Mouse (Mus musculus): ENCODE data around the gene Khdrbs1. TPM values are rescaled to one million over a fixed set of nuclear protein-coding genes. Genes with fewer than 3 reads are reported as not detected.
"Not testable (repeated sequence)": the region's sequence is repeated elsewhere in the genome, so short reads cannot be mapped to it uniquely, and the experiment has no call there.

Gene Khdrbs1
- polyA plus RNA-seq, 1 experiment: 40.9 TPM

- Histone ChIP-seq H3K4me3 (ENCODE audit: extremely low read depth, insufficient read depth, insufficient read length) (0 out of 2 replicates have a peak overlapping the region, but pooled peaks have one; percentile 10), H3K27ac (ENCODE audit: insufficient read depth, low read length) (no peak overlapping the region), H3K27me3 (ENCODE audit: control insufficient read depth, insufficient read depth, low read length) (no peaks in the 10 kb centered on the region), H3K4me1 (ENCODE audit: control insufficient read depth, insufficient read depth, insufficient read length) (no peaks in the 10 kb centered on the region), H3K36me3 (ENCODE audit: control insufficient read depth, insufficient read depth, low read length) (peaks cover 8% of the 10 kb centered on the region)
- 44% methylated on average over 17 of the region's 17 CpGs for WGBS
- TF ChIP-seq CTCF (IDR thresholded peaks at IDR 0.05; ENCODE audit: extremely low read depth, insufficient read depth, insufficient read length, insufficient replicate concordance): peak; percentile 57; the same call in 1 of the 2 replicates
- TF ChIP-seq POLR2A (IDR thresholded peaks at IDR 0.05; ENCODE audit: low read depth, low read length): no peak
- DNase-seq (ENCODE audit: low read depth in 1 of 2, low spot score in 2 of 2): peak; percentile 78 to 85
Observed at GRCm38 (mm10) chr4:129701503-129702377, 40.4 kb downstream of the Khdrbs1 start.

GRCm38 (mm10) chr4:129700661-129701060, 41.4 kb downstream of the Khdrbs1 start:
- DNase-seq (ENCODE audit: low read depth in 1 of 2, low spot score in 2 of 2); H3K27ac ChIP-seq (ENCODE audit: insufficient read depth, low read length); H3K4me3 ChIP-seq (ENCODE audit: extremely low read depth, insufficient read depth, insufficient read length); H3K4me1 ChIP-seq (ENCODE audit: control insufficient read depth, insufficient read depth, insufficient read length); H3K27me3 ChIP-seq (ENCODE audit: control insufficient read depth, insufficient read depth, low read length); H3K36me3 ChIP-seq (ENCODE audit: control insufficient read depth, insufficient read depth, low read length): not testable (repeated sequence)
- WGBS: 87% methylated on average over 6 of the region's 6 CpGs

- no peaks in the 10 kb centered on the region for H3K27me3 ChIP-seq (ENCODE audit: control insufficient read depth, insufficient read depth, low read length)
- no peak overlapping the region for H3K4me3 ChIP-seq (ENCODE audit: extremely low read depth, insufficient read depth, insufficient read length)
- no peak for DNase-seq (ENCODE audit: low read depth in 1 of 2, low spot score in 2 of 2)
- TF ChIP-seq POLR2A (IDR thresholded peaks at IDR 0.05; ENCODE audit: low read depth, low read length): no peak
- TF ChIP-seq CTCF (IDR thresholded peaks at IDR 0.05; ENCODE audit: extremely low read depth, insufficient read depth, insufficient read length, insufficient replicate concordance): no peak
- H3K36me3 ChIP-seq (ENCODE audit: control insufficient read depth, insufficient read depth, low read length): peaks cover 3% of the 10 kb centered on the region; the same call in 1 of the 2 replicates
- no peaks in the 10 kb centered on the region; the same call in 1 of the 2 replicates for H3K4me1 ChIP-seq (ENCODE audit: control insufficient read depth, insufficient read depth, insufficient read length)
- 82% methylated on average over 1 of the region's 1 CpGs for WGBS
- no peak overlapping the region for H3K27ac ChIP-seq (ENCODE audit: insufficient read depth, low read length)
Observed at GRCm38 (mm10) chr4:129700216-129700615, 41.9 kb downstream of the Khdrbs1 start.

GRCm38 (mm10) chr4:129697191-129697590, 44.9 kb downstream of the Khdrbs1 start:
- no peak for DNase-seq (ENCODE audit: low read depth in 1 of 2, low spot score in 2 of 2)
- Histone ChIP-seq H3K36me3 (ENCODE audit: control insufficient read depth, insufficient read depth, low read length) (peaks cover 6% of the 10 kb centered on the region; the same call in 1 of the 2 replicates), H3K4me3 (ENCODE audit: extremely low read depth, insufficient read depth, insufficient read length) (no peak overlapping the region), H3K27ac (ENCODE audit: insufficient read depth, low read length) (no peak overlapping the region), H3K4me1 (ENCODE audit: control insufficient read depth, insufficient read depth, insufficient read length) (no peaks in the 10 kb centered on the region; the same call in 1 of the 2 replicates), H3K27me3 (ENCODE audit: control insufficient read depth, insufficient read depth, low read length) (no peaks in the 10 kb centered on the region)
- 93% methylated on average over 7 of the region's 7 CpGs for WGBS
- TF ChIP-seq CTCF (IDR thresholded peaks at IDR 0.05; ENCODE audit: extremely low read depth, insufficient read depth, insufficient read length, insufficient replicate concordance): no peak
- no peak for TF ChIP-seq POLR2A (IDR thresholded peaks at IDR 0.05; ENCODE audit: low read depth, low read length)

- WGBS: under 1% methylated on average over 45 of the region's 57 CpGs
- no peaks in the 10 kb centered on the region for H3K27me3 ChIP-seq (ENCODE audit: control insufficient read depth, insufficient read depth, low read length)
- no peaks in the 10 kb centered on the region; the same call in 1 of the 2 replicates for H3K4me1 ChIP-seq (ENCODE audit: control insufficient read depth, insufficient read depth, insufficient read length)
- peak; percentile 56 to 89 for DNase-seq (ENCODE audit: low read depth in 1 of 2, low spot score in 2 of 2)
- H3K4me3 ChIP-seq (ENCODE audit: extremely low read depth, insufficient read depth, insufficient read length): peak within 1 kb of the TSS; percentile 93
- H3K27ac ChIP-seq (ENCODE audit: insufficient read depth, low read length): peak within 1 kb of the TSS; percentile 65
- TF ChIP-seq CTCF (IDR thresholded peaks at IDR 0.05; ENCODE audit: extremely low read depth, insufficient read depth, insufficient read length, insufficient replicate concordance) (no peak), POLR2A (IDR thresholded peaks at IDR 0.05; ENCODE audit: low read depth, low read length) (no peak)
- peaks cover 12% of the 10 kb centered on the region; the same call in 1 of the 2 replicates for H3K36me3 ChIP-seq (ENCODE audit: control insufficient read depth, insufficient read depth, low read length)
Observed at GRCm38 (mm10) chr4:129696158-129696985, 45.7 kb downstream of the Khdrbs1 start, which contains the start of gene Tmem39b. Gene Tmem39b (minus strand): TSS chr4:129696838.

GRCm38 (mm10) chr4:129695815-129696157, 46.3 kb downstream of the Khdrbs1 start:
- DNase-seq (ENCODE audit: low read depth in 1 of 2, low spot score in 2 of 2): no peak
- TF ChIP-seq POLR2A (IDR thresholded peaks at IDR 0.05; ENCODE audit: low read depth, low read length): no peak
- no peak for TF ChIP-seq CTCF (IDR thresholded peaks at IDR 0.05; ENCODE audit: extremely low read depth, insufficient read depth, insufficient read length, insufficient replicate concordance)
- Histone ChIP-seq H3K4me3 (ENCODE audit: extremely low read depth, insufficient read depth, insufficient read length) (peak overlapping the region; percentile 93; the same call in 1 of the 2 replicates), H3K27ac (ENCODE audit: insufficient read depth, low read length) (peak overlapping the region; percentile 51; the same call in 1 of the 2 replicates), H3K4me1 (ENCODE audit: control insufficient read depth, insufficient read depth, insufficient read length) (no peaks in the 10 kb centered on the region; the same call in 1 of the 2 replicates), H3K36me3 (ENCODE audit: control insufficient read depth, insufficient read depth, low read length) (peaks cover 13% of the 10 kb centered on the region; the same call in 1 of the 2 replicates), H3K27me3 (ENCODE audit: control insufficient read depth, insufficient read depth, low read length) (no peaks in the 10 kb centered on the region)
- WGBS: 19% methylated on average over 6 of the region's 6 CpGs

Measured in spleen, adult 2 months (tissue).